Mouse (Mus musculus): ENCODE results near the gene Nell2. TPM values are rescaled to one million over a fixed set of nuclear protein-coding genes. Genes with fewer than 3 reads are reported as not detected.
A peak's percentile ranks its signal among the peaks of the same experiment; 100 is the strongest.
"Not testable (repeated sequence)": the region's sequence is repeated elsewhere in the genome, so short reads cannot be mapped to it uniquely, and the experiment has no call there.

Gene Nell2
- 2.7 and 4.1 TPM in 2 replicates for total RNA-seq (2021)
- long read RNA-seq, experiment 1, partial matches to known transcripts = 3 of 8 reads
- long read RNA-seq, experiment 1, other reads (novel, unspliced or antisense) = 4 of 8 reads
- long read RNA-seq, experiment 2, partial matches to known transcripts = 1 of 4 reads
- long read RNA-seq, experiment 2, other reads (novel, unspliced or antisense) = 2 of 4 reads

- DNase-seq = peak; percentile 58
Observed at GRCm38 (mm10) chr15:95527948-95528861, at the start of gene Nell2. TSS of gene Nell2 (minus strand) at chr15:95528559.

DNA sequence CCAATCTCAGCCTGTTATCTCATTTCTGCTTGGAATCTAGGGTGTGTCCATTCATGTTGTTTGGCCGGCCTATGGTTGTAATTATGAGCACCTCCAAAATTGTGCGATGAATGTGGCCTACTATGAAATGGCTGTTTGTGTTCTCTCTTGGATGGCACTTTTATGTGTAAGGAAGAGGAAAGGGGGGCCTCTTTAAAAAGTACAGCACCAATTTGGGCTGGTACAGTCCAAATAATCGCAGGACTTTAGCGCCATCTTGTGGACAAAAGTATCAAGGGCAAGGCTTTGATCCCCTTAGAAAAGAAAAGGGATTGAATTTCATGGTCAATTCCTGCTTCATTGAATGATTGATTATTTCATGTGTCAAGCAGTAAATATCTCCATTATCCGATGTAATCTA, 46.3 kb upstream of the Nell2 start:
- peak; percentile 73 for DNase-seq

- no peak for DNase-seq
Observed at GRCm38 (mm10) chr15:95569606-95570005, 41.2 kb upstream of the Nell2 start.

DNA sequence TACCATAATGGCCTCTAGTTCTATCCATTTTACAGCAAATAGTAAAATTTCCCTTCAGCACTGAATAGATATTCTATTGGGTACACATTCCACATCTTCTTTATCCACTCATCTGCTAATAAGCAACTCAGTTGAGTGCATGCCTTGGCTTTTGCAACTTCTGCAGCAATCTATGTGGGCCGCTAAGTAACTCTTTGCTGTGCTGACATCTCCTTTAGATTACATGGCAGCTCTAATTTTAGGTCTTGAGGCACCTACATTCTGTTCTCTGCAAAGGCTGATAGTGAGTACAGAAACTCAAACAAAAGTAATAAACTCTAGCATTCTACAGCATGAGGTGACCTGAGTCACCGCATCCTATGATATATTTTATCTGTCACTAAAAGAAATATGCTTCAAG, 36.8 kb upstream of the Nell2 start:
- DNase-seq = no peak

GRCm38 (mm10) chr15:95561303-95561702, 32.9 kb upstream of the Nell2 start:
- DNase-seq = no peak

DNA sequence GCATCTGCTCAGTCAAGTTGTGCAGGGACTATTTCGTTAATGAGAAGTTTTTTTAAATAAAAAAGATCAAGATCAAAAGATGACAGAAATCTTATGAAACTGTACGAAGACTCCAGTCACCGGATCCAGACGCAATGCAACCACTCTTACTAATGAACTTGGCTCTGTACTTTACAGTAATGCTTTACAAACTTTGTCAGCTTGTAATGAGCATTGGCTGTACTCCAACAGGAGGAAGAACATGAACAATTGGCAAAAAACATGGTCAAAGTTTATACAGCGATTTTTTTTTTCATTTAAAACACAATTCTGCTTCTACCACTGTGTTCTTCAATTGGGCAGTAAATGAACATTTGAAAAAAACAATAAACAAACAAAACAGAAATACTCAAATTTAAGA, 21.7 kb upstream of the Nell2 start:
- no peak for DNase-seq

DNA sequence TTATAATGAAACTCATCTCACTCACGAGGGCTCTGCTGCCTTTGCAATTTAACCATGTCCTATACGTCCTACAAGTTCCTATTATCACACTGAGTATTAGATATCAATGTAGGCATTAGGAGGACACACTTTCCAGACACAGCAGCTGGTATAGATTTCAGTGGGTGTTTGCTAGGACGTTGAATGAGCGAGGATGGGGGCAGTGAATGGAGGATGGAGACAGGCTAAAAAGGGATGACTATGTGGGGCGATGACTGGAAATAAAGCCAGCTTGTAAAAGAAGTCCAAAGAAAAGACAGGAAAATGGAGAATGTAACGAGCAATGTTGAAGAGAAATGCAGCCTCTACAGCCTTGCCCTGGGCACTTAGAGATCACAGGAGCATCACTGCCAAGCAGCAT, 14.3 kb upstream of the Nell2 start:
- no peak for DNase-seq

GRCm38 (mm10) chr15:95536724-95537123, 8.4 kb upstream of the Nell2 start:
- no peak for DNase-seq

DNA sequence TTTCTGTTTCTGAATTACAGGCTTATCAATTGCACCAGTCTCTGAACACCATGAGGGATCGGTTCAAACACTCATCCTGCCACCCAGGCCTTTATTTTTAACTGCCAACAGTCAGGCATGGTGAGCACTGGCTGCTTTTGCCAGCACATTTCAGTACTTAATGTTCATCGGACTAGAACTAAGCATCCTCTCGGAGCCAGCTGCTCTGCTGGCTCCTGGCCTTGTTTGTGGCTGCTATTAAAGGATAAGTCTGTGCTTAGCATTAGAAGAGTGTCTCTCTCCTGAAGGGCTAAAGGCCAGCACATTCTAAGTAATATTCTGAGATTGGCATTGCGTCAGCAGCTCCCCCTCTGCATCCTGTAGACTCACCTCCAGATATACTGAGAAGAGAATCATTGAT, 7.9 kb upstream of the Nell2 start:
- DNase-seq = no peak

- DNase-seq = no peak
Observed at GRCm38 (mm10) chr15:95534644-95535043, 6.3 kb upstream of the Nell2 start.

GRCm38 (mm10) chr15:95527461-95527947, 855 bp downstream of the Nell2 start:
- DNase-seq = no peak

DNA sequence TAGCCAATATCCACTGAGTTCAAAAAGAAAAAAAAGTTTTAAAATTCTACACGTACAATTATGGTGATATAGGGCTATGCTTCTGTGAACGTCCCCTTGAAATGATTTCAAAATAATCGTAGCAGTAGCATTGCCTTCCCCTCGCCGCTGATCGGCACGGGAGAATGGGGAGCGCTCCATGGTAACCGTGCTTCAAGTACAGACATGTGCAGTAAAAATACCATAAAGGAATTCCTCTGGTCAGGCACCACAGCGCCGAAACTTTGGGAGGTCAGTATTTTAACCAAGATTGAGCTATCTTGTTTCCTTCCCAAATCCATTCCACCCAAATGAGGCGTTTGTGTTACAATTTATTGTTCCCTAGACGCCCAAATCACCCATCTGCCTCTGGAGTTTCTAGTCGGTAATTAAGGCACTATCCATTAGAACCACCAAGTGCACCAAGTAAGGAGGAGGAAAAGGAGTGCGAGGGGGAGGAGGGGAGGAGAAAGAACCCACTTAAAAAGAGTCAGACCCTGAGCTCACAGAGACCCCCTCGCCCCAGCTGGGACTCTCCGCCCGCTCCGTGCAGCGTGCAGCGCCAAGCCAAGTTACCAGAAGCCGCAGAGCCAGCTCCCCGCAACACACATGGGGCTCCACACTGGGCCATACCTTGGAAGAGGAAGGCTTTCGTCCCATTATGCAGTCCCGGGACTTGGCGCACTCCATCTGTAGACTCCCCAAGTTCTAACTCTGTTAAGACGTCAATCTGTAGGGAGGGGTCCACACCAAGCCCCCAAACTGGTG, 1.5 kb downstream of the Nell2 start:
- no peak for DNase-seq

DNA sequence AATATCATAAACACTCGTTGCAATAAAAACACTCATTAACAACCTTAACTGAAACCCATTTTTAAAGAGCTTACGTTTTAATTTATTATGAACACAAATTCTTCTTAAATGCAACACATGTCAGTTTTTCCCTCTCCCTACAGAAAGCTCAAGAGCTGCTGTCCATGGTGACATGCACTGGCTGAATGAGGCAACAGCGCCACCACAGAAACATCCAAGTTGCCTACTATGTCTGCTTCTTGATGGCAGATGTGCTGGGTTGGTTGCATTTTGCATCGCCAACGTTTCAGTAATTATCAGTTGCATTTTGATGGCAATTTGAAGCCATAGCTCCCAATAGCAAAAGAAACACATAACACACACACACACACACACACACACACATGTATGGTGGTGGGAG, 2.4 kb downstream of the Nell2 start:
- peak; percentile 45 for DNase-seq

DNA sequence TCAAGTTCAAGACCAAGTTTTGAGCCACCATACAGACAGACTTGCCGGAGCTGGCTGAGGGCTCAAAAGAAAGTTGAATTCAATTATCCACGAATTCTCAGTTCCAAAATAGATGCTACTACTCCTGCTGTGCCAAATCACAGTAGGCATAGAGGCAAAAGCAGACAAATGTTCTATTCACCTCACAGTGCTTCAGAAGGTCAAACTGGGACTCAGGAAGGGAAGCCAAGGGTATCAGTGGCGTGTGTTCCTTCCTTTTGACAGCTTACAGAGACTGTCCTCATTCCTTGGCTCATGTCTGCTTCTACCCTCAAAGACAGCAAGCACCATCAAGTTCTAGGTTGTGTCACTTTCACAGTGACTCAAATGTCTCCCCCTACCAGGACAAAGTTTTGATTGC, 10.2 kb downstream of the Nell2 start:
- DNase-seq = no peak

GRCm38 (mm10) chr15:95513306-95513705, 15.1 kb downstream of the Nell2 start:
- DNase-seq = not testable (repeated sequence)

DNA sequence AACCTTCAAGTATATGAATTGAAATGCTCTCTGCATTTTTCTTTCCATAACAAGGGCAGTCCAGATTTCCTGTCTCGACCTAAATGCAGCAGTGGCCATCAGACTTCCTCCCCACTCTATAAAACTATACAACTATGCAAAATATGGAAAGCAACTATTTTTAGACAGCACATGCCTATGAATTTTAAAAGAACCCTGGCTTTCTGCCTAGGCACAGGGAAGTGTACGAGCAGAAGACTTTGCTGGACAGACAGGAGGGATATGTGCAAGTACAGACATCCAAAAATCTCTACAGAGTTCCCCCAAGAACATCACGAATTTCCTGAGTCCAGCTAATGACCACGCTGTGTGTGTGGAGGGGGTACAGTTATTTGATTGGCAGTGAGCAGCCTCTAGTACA, 32.7 kb downstream of the Nell2 start:
- DNase-seq = no peak

- DNase-seq = no peak
Observed at GRCm38 (mm10) chr15:95495193-95495592, 33.2 kb downstream of the Nell2 start.

- DNase-seq = no peak
Observed at GRCm38 (mm10) chr15:95492201-95492600, 36.2 kb downstream of the Nell2 start.

- no peak for DNase-seq
Observed at GRCm38 (mm10) chr15:95489174-95489573, 39.2 kb downstream of the Nell2 start.

- no peak for DNase-seq
Observed at GRCm38 (mm10) chr15:95487961-95488360, 40.4 kb downstream of the Nell2 start.

- DNase-seq = no peak
Observed at GRCm38 (mm10) chr15:95482002-95482401, 46.4 kb downstream of the Nell2 start.

DNA sequence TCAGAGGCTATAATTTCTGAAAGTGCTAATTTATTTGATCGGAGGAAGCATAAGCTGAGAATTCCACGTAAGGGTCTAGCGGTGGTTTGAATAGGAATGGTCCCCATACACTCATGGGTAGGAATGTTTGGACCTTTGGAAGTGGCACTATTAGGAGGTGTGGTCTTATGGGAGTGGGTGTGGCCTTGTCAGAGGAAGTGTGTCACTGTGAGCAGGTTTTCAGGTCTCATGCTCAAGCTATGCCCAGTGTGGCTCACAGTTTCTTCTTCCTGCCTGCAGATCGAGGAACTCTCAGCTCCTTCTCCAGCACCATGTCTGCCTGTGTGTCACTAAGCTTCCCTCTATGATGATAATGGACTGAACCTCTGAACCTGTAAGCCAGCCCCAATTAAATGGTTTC, 46.8 kb downstream of the Nell2 start:
- no peak for DNase-seq

- DNase-seq = no peak
Observed at GRCm38 (mm10) chr15:95476440-95476839, 51.9 kb downstream of the Nell2 start.

Measured in adrenal gland, postnatal 14 days (tissue).